Mouse (Mus musculus): Measurements from ENCODE around the gene Tekt5.

- TF ChIP-seq TCF12 (IDR thresholded peaks at IDR 0.05; ENCODE audit: insufficient read depth, poor library complexity, severe bottlenecking) (no peak), POLR2A (IDR thresholded peaks at IDR 0.05; ENCODE audit: insufficient read length, low read depth) (no peak), POLR2AphosphoS2 (IDR thresholded peaks at IDR 0.05; ENCODE audit: insufficient read length, low read depth) (no peak), CEBPB (IDR thresholded peaks at IDR 0.05; ENCODE audit: insufficient read depth, poor library complexity, severe bottlenecking) (no peak), E2F4 (IDR thresholded peaks at IDR 0.05; ENCODE audit: insufficient read depth) (no peak)
Measured at GRCm38 (mm10) chr16:10319914-10320569, 75.2 kb downstream of the Tekt5 start.
